Mouse (Mus musculus) limb, embryonic 11.5 days (tissue): ENCODE measurements at regions not wholly inside any gene's neighbourhood (a gene's known extent, or its start where the extent isn't known, plus 50 kb on each side); places are given as distances from the start of the nearest gene placed in this dataset.

Experiments used
- ATAC-seq: fragments of 200-750 bp; cut with Nextera tagmentation; 2 replicates; pipeline ENCODE4 v1.8.0; 2017; ENCODE audit warnings: low read depth; ENCODE audit not compliant: insufficient number of reproducible peaks, low FRiP score, low TSS enrichment
- DNase-seq: peaks from one replicate; pipeline ENCODE4 v3.0.0-alpha.2; 2015; ENCODE audit warnings: low spot score
- H3K27ac ChIP-seq: fragments of 300-500 bp; sonication (generic); replicated peaks from 2 replicates; pipeline ENCODE4 v1.5.1; 2014; ENCODE audit warnings: low read depth, mild to moderate bottlenecking, low read length
- H3K27me3 ChIP-seq: fragments of 300-500 bp; sonication (generic); 2 replicates; pipeline ENCODE4 v1.6.1; 2014; ENCODE audit warnings: mild to moderate bottlenecking, low read length, mixed read lengths; ENCODE audit not compliant: control insufficient read depth, insufficient read depth
- H3K36me3 ChIP-seq: fragments of 300-500 bp; sonication (generic); 2 replicates; pipeline ENCODE4 v1.6.1; 2014; ENCODE audit warnings: mild to moderate bottlenecking, low read length, moderate library complexity, mixed read lengths; ENCODE audit not compliant: control insufficient read depth, insufficient read depth
- H3K4me1 ChIP-seq: fragments of 300-500 bp; sonication (generic); 2 replicates; pipeline ENCODE4 v1.6.1; 2014; ENCODE audit warnings: low read length, mixed read lengths; ENCODE audit not compliant: control insufficient read depth, insufficient read depth
- H3K4me2 ChIP-seq: fragments of 300-500 bp; sonication (generic); 2 replicates; pipeline ENCODE4 v1.6.1; 2014; ENCODE audit warnings: low read depth, mild to moderate bottlenecking, moderate library complexity; ENCODE audit not compliant: severe bottlenecking
- H3K4me3 ChIP-seq: fragments of 300-500 bp; sonication (generic); 2 replicates; pipeline ENCODE4 v1.5.1; 2014; ENCODE audit warnings: low read depth, low read length
- H3K9ac ChIP-seq: fragments of 300-500 bp; sonication (generic); 2 replicates; pipeline ENCODE4 v1.6.1; 2014; ENCODE audit warnings: mild to moderate bottlenecking, low read length
- H3K9me3 ChIP-seq: fragments of 300-500 bp; sonication (generic); 2 replicates; pipeline ENCODE4 v1.6.1; 2016; ENCODE audit warnings: low read length; ENCODE audit not compliant: control insufficient read depth
- WGBS: fragments of 180-500 bp; shearing (Covaris S2); extraction: QIAGEN DNeasy Blood & Tissue Kit; methylation state at CpG from one replicate; pipeline ENCODE4 v1.1.7; 2014; 5-methylcytosine and 5-hydroxymethylcytosine counted together

DNA sequence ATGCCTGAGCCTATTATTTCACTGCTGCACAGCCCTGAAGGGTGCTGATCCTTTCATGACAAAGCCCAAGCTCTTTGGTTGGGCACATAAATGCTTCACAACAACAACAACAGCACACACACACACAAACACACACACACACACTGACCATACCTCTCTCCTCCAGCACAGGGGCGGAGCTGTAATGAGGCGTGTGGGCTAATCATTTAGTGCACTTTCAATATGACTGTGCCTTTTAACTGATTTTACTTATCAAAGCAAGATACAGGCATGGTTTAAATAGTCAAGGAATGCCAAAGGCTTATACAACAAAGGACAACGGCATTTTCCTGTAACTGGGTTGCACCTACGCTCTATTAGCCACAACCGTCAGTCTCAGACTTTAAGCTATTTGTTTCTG, 61.1 kb upstream of the Foxn2 start:
- H3K36me3 ChIP-seq = no peaks in the 10 kb centered on the region
- H3K4me2 ChIP-seq = no peak overlapping the region
- ATAC-seq = no peak
- no peaks in the 10 kb centered on the region for H3K4me1 ChIP-seq
- H3K9ac ChIP-seq = no peak overlapping the region
- no peak overlapping the region for H3K4me3 ChIP-seq
- H3K27me3 ChIP-seq = no peaks in the 10 kb centered on the region
- H3K9me3 ChIP-seq = no peaks in the 10 kb centered on the region; the same call in 1 of the 2 replicates
- H3K27ac ChIP-seq = no peak overlapping the region
- WGBS = 95% methylated on average over 5 of the region's 5 CpGs
- no peak for DNase-seq

DNA sequence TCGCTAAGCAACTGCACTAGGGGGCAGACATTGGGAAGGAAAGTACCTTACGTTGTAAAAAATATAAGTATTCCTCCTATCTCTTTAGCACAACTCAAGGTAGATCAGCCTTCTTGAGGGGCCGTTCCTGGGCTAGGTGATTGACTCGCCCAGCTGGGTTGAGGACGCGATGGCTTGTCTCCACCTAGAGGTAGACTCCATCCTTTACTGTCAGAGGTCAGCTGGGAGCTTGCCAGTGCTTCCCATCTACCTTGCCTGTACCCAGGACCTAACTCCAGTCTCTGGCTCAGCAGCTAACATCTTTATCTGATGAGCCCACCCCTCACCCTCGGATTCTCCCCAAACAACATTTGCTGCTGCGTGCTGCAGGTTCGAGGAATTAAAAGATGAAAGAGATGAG, 59.4 kb upstream of the Foxn2 start:
- ATAC-seq = no peak
- no peaks in the 10 kb centered on the region; the same call in 1 of the 2 replicates for H3K9me3 ChIP-seq
- H3K4me1 ChIP-seq = no peaks in the 10 kb centered on the region
- WGBS = 61% methylated on average over 9 of the region's 9 CpGs
- no peak for DNase-seq
- no peak overlapping the region for H3K4me3 ChIP-seq
- no peak overlapping the region for H3K9ac ChIP-seq
- no peak overlapping the region for H3K27ac ChIP-seq
- no peak overlapping the region for H3K4me2 ChIP-seq
- H3K36me3 ChIP-seq = no peaks in the 10 kb centered on the region
- H3K27me3 ChIP-seq = no peaks in the 10 kb centered on the region

DNA sequence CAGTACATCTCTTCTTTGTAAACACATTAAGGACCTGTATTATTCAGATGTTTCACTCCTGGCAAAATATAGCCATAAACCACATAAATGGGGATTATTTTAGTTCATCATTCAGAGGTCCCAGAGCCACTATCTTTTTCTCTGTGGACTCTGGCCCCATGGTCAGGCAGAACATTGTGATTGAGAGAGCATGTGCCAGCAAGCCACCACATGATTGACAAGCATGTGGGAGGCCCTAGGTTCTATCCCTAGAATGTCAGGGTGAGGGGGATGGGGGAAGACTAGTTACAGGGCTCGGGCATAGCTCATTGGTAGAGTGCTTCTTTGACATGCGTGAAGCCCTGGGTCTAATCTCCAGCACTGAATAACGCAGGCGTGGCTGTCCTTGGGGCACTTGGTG, 57.1 kb upstream of the Foxn2 start:
- Histone ChIP-seq H3K27ac (no peak overlapping the region), H3K27me3 (no peaks in the 10 kb centered on the region), H3K36me3 (no peaks in the 10 kb centered on the region), H3K4me1 (no peaks in the 10 kb centered on the region), H3K9me3 (no peaks in the 10 kb centered on the region; the same call in 1 of the 2 replicates), H3K4me3 (no peak overlapping the region), H3K9ac (no peak overlapping the region), H3K4me2 (no peak overlapping the region)
- DNase-seq (no peak), ATAC-seq (no peak)
- 83% methylated on average over 4 of the region's 4 CpGs for WGBS

DNA sequence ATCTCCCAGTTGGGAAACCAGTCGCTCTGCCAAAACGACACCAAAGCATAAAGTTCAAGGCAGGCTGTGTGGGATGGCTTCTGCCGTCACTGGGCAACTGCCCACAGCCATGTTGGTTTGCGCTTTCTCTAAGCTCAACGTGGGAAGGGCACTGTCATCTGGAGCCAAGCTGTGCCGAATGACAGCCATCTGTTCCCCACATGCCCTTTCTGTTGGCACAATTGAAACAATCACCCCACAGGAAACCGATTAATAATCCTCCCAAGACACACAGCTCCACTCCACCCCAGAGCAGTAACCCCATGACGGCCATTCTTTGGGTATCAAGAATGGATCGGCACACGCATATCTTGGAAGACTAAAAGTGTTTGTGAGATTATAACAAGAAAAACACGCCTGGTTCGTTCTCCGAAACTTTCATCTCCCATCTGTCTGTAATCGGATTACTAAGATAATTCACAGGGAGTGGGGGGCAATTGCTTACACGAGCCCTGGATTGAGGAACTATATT, 52.0 kb upstream of the Foxn2 start:
- 75% methylated on average over 15 of the region's 15 CpGs for WGBS
- no peaks in the 10 kb centered on the region for H3K27me3 ChIP-seq
- H3K36me3 ChIP-seq = no peaks in the 10 kb centered on the region
- no peak overlapping the region for H3K9ac ChIP-seq
- no peak overlapping the region for H3K4me2 ChIP-seq
- H3K9me3 ChIP-seq = no peaks in the 10 kb centered on the region
- H3K27ac ChIP-seq = no peak overlapping the region
- no peaks in the 10 kb centered on the region for H3K4me1 ChIP-seq
- H3K4me3 ChIP-seq = no peak overlapping the region
- DNase-seq = no peak
- ATAC-seq = no peak

DNA sequence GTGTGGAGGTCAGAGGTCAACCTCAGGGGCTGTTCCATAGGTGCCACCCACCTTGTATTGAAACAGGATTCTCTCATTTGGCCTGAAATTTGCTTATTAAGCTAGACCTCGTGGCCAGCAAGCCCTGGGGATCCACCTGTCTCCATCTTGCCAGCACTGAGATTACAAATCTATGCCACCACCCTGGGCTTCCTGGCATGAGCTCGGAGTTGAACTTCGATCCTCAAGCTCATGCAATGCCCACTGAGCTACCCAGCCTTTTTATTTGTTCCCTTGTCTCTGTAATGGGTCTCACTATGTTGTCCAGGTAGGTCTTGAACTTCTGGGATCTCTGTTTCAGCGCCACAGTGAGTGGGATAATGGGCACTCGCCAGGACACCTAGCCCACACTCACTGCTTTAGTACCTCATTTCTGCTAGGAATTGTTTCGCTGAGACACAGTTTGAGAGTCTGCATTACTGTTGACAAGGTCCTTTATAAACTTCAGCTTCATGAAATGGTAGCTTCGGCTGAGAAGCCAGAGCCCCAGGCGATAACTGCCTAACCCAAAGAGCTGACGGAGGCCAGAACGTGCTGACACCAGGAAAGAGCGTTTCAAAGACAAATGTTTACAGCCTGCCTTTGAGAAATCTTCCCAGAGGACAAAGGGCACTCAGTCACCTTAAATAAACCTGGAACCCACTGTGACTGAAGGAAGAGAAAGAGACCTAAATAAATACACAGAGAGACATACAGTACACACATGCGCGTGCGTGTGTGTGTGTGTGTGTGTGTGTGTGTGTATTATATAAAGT, 50.6 kb upstream of the Foxn2 start:
- DNase-seq = no peak
- H3K4me1 ChIP-seq = no peaks in the 10 kb centered on the region
- H3K36me3 ChIP-seq = no peaks in the 10 kb centered on the region
- WGBS = 63% methylated on average over 14 of the region's 14 CpGs
- H3K4me3 ChIP-seq = no peak overlapping the region
- H3K9me3 ChIP-seq = no peaks in the 10 kb centered on the region
- no peak overlapping the region for H3K27ac ChIP-seq
- no peaks in the 10 kb centered on the region for H3K27me3 ChIP-seq
- no peak overlapping the region for H3K9ac ChIP-seq
- no peak for ATAC-seq
- no peak overlapping the region for H3K4me2 ChIP-seq
